Mouse (Mus musculus) frontal cortex, postnatal 10 days (tissue): ENCODE data around the gene Vipr1.
"Not testable (repeated sequence)": the region's sequence is repeated elsewhere in the genome, so short reads cannot be mapped to it uniquely, and the experiment has no call there.

ENCODE experiments used
- DNase-seq, 2 experiments: peaks; one replicate each; pipeline ENCODE4 v3.0.0; 2022; ENCODE audit warnings: low spot score in 2 of 2, mixed read lengths in 1 of 2

Gene Vipr1

DNA sequence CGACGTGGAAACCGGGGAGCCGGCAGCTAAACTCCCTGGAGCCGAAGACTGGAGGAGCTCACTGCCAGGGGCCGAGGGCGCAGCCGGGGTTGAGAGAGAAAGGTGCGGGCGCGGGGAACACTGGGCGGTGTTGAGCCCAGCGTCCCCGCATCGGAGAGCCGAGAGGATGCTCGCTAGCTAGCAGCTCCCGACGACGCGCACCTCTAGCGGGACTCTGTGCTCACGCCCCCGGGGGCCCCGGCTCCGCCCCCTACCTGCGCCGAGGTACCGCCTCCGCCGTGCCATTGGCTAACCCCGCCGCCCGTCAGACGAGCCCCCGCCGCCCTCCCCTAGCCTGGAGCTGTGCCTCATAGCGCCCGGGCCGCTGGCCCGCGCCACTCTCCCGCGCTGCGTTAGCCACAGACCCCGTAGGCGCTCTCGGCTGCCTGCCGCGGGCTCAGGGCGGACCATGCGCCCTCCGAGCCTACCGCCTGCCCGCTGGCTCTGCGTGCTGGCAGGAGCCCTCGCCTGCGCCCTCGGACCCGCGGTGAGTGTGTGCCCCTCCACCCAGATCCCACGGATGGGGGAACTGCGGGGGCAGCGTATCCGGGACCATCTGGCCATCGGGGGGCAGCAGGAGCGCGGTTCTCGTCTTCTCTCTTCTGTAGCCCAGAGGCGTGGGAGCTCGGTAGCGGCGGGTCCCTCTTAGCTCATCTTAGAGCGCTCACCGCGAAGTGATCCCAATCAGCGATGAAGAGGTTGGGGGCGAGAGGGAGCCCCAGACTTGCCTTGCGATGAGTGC is at the start of gene Vipr1:
Gene Vipr1 (plus strand): TSS at position 316 of the 781 bp plus-strand sequence.
- DNase-seq: peak; percentile 76 to 81

DNA sequence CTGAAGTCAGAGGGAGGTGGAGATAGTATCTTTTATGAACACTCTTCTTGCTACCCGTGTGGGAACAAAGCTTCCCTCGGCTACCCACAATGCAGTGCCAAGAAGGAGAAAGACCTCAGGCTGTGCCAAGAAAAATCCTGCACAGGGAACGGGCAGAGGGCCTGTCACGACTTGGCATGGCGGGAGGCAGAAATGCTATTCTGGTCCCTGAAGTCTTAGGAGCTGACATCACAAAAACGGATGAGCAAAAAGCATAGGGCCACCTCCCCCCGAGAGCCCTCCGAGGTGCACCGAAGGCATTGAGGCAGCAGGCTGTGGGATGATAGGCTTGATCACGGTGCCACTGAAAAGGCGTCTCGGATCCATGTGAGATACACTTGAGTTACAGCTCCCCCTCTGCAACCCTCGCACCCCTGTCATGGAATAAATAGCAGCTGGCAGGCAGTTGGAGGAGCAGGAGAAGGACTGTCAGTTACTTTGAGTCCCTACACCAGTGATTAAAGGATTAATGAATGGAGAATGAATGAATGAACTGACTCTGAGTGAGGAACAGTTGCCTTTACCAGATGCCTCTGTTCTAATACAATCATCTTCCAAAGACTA is 49.5 kb upstream of the Vipr1 start:
- no peak for DNase-seq

DNA sequence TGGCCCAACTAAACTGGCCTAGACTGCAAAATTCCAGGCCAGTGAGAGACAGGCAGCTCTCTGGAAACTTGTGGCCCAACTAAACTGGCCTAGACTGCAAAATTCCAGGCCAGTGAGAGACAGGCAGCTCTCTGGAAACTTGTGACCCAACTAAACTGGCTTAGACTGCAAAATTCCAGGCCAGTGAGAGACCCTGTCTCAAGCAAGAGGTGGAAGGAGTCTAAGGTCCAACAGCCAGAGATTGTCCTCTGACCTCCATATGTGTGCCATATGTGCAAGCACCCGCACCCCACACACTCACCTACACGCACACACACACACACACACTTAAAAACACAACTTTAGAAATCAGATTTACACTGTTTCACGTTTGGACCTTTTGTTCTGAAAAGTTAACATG is 48.7 kb upstream of the Vipr1 start:
- not testable (repeated sequence) for DNase-seq

DNA sequence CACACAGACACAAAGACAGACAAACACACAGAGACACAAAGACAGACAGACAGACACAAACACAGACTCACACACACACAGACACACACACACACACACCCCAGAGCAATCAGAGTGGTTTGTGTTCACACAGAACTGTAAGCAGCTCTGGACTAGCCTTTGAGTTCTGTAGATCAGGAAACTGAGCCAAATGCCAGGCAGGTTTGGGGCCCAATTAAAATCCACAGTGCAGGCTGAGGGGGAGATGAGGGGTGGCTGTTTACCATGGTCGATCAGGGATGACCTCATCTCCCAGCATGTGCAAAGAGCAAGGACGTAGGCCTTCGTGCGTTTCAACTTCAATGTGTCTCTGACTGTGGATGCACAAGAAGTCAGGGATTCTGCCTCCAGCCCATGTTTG is 47.7 kb upstream of the Vipr1 start:
- no peak for DNase-seq

DNA sequence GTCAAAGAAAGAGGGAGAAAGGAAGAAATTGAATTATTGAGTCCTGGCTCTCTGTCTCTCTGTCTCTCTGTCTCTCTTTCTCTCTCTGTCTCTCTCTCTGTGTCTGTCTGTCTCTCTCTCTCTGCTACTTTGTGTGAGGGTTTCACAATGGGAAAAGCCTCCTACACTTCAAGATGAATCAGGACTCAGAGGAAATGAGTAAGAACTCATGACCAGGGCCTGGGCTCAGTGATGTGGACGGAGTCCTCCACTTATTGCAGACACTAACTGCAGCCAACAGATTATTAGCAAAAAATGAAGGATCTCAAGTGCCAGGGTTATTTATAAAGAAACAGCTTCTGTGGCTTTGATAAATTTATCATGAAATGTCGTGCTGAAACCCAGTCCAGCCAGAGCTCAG is 44.4 kb upstream of the Vipr1 start:
- DNase-seq: no peak

DNA sequence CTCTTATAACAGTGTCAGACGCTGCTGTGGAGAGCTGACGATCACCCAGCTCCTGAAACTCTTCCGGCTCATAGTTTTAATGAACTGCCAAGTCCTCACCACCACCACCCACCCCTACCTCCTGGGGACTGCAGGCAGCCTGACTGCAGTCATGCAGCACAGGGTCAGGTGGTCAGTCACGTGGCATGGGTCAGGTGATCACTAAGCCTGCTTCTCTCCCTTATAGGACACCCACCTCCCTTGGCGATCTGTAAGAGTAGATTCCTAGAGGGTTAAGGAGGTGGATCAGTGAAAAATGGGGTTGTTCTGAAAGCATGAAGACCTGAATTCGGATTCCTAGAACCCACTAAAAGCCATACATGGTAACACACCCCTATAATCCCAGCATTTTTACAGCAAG is 43.0 kb upstream of the Vipr1 start:
- DNase-seq: no peak

DNA sequence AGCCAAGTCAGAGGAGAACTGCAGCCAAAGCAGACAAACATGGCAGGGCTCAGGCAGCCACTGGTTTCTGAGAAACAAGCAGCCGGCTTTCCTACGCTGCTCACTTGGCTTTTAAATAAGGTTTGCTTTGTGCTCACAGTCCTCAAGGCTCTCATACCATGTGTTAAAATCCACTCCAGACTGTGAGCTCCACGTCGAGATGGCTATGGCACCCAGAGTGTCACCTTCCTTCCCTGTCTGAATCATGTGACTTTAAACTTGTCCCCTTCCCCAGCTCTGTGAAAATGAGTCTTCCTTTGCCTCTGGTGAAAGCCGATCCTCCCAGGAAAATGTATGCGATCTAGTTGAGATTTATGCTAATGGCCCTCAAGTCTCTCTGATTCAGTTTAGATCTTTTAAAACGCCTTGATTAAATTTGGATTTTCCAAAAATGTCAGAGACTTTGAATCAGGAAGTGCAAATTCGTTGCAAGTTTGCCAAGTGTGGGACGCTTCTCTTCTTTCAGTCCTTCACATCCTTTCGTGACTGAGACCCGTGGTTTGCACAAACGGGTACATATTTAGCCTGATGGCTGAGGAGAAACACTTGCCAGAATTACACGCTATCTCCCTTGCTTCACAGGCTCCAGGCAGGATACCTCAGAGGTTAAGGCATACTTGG is 42.2 kb upstream of the Vipr1 start:
- DNase-seq: peak; percentile 31 to 42

DNA sequence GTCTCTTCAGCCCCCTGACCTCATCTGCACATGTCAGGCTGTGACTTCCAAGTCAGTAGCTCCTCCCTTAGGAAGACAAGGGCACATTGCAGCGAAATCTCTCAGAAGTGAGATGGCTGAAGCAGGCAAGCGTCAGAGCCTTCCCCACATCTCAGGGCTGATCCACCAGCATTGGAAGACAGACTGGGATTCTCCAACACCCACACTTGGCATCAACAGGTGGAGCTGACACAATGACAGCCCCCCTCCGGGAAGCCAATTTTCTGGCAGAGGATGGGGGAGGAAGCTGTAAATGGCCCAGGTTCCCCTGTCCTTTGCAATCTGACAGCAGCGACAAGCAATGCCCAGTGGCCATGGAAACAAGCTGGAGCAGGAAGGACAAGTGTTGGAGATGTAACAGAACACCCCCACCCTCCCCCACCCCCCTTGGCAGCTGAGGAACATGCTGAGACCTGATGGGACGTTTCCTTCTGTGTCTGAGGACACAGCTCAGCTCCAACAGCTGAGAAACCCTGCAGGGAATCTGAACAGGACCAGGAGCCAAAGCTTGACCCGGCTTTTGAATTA is 41.6 kb upstream of the Vipr1 start:
- peak; percentile 55 to 79 for DNase-seq

DNA sequence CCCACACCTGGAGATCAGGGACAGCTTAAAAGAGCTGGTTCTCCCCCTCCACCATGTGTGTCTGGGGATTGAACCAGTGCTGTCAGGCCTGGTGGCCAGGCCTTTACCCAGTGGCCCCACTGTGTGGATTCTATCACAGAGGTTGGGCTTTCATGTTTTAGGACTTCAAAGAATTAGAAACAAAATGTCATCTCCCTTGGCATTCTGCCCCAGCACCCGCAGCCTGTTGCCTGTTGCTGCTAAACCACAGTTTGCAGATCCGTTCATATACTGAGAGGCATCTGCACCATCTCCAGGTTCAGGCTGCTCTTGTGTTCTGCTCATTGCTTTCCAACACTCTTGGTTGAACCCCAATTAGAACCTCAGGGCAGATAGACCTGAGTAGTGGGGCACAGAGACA is 40.1 kb upstream of the Vipr1 start:
- DNase-seq: no peak

DNA sequence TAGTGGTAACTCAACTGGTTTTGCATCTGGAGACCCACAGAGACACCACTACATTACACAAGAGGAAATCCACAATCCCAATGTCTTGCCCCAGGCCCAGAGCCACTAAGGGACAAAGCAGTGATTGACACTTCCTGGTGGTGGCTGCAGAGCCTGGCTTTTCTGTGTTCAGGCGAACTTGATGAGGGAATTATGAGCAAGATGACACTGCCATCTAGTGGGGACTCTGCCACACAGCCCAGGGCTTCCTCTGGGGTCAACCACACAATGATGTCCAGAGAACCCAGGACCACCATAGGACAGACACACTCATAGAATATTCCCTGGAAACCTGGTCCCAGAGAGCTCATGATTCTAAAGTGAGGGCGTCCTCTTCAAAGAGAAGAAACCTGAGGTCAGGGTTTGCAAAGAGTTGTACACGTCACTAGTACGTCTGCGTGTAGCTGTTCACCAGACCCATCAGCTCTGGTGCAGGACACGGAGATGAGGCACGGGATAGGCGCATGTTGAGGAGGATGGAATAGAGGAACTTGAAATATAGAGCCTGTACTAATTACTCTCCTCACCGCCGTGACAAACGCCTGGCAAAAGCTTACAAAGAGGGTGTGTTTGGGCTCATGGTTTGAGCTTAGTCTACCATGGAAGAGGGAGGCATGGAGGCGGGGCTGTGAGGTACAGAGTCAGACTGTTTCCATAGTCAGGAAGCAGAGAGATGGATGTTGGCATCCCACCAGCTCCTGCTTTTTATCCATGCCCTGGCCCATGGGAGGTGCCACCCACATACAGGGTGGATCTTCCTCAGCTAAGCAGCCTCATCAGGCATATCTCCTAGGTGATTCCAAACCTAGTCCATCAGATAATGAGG is 36.9 kb upstream of the Vipr1 start:
- DNase-seq: peak; percentile 40 to 73

DNA sequence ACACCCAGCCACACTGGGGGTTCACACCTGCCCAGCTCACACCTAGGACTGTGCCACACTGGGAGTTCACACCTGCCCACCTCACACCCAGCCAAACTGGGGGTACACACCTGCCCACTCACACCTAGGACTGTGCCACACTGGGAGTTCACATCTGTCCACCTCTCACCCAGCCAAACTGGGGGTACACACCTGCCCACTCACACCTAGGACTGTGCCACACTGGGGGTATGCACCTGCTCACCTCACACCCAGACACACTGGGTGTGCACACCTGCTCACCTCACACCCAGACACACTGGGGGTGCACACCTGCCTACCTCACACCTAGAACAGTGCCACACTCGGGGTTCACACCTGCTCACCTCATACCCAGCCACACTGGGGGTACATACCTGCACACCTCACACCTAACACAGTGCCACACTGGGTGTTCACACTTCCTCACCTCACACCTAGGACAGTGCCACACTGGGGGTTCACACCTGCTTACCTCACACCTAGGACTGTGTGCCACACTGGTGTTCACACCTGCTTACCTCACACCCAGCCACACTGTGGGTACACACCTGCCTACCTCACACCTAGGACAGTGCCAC is 35.9 kb upstream of the Vipr1 start:
- no peak for DNase-seq

DNA sequence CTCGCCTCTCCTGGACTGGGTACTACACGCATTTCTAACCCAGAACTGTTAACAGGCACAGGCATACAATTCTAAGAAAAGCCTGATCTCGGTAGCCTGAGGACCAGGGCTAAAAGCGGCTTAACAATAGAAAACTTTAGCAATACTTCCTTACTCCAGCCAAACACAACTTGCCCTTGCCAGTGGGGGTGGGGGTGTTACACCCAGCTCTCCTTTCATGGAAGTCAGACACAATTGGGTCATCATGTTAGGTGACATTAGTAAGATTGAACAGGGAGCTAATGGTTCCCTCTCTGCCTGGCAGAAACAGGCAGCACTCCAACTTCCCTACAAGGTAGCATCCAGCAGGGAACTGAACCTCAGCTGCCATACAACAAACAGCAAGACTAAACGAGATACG is 33.1 kb upstream of the Vipr1 start:
- DNase-seq: no peak

DNA sequence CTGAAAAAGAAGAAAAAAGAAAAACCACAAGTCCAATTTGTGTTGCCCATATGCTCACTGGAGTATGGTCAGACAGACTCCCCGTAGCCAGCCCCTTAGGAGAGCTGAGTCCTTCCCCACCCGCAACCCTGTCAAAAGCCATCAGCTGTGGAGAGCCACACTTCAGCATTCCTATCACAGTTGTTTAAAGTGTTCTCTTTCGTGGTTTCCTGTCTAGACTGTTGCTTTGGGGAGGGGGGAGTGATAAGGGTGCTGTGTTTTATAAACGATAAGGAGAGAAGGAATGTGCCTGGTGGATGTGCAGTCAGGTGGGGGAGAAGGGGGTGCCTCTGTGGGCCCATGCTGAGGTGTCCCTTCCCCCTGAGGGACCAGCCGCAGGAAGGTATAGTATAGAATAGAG is 29.3 kb upstream of the Vipr1 start:
- DNase-seq: no peak

DNA sequence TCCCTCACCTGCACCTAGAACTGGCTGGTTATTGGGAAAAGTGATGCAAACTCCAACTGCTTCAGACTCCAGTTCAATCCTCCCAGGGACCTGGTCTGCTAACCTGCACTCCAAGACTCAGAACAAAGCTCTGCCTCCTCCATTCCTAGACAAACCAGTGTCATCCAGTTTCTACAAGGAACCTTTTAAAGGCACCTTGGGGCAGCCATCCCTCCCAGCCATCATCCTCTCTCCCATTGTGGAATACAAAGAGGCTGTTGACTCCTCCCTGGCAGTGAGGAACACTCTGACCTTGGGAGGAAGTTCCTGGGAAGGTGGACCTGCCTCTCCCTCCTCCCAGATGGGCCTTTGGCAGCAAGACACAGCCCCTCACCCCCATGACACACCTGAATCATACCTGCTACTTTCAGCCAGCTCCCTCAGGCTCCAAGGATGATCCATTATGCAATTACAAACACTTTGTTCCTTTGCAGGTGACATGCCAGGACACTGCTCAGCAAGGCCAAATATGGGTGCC is 28.2 kb upstream of the Vipr1 start:
- DNase-seq: no peak

DNA sequence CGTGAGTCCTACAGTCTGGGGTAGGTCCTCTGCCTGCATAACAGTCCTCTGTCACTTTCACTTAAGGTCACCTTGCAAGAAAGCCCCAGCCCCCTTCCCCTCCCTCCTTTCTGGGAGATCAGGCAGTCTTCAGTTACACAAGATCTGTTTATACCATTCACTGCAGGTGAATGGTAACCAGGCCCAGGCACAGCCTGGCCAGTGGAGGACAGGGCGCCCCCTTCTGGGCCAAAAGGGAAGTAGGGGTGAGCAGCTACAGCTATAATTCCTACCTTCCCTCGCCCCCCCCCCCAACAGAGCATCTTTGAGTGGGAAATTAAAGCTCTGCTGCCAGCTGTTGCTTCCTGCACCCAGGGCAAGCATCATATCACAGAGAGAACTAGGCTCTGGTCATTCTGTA is 26.0 kb upstream of the Vipr1 start:
- DNase-seq: no peak

DNA sequence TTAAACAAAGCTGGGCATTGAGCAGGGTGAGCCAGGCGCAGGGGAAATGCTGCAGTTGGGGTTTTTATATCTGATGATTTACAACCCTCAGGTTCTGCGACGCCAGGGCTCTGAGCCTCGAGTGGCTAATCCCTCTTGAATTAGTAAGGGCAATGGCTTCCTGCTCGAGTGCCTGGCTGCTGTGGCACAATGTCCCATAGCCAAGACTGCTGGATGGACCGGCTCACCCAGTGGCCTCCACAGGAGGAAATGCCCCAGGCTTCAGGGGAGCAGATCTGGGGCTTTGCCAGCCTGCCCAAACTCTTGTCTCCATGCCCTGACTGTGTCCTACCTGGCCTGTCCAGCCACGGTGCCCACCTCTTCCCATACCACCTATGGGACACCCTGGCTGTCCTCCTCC is 23.1 kb upstream of the Vipr1 start:
- no peak for DNase-seq

DNA sequence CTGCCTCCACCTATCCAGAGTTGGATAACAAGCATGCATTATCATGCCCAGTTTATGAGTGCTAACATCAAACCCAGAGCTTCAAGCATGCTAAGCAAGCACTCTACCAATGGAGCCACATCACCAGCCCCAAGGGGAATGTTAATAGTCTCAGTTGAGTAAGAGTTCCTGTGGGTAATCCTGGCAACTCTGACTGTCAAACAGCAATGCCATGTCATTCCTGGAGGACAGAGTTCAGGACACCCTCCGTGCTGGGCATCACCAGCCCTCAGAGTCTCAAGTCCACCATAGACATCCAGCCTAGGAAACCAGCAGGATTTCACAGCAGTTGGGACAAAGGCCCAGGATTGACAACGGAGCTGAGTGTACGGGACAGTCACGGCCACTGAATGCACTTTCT is 19.3 kb upstream of the Vipr1 start:
- DNase-seq: no peak

DNA sequence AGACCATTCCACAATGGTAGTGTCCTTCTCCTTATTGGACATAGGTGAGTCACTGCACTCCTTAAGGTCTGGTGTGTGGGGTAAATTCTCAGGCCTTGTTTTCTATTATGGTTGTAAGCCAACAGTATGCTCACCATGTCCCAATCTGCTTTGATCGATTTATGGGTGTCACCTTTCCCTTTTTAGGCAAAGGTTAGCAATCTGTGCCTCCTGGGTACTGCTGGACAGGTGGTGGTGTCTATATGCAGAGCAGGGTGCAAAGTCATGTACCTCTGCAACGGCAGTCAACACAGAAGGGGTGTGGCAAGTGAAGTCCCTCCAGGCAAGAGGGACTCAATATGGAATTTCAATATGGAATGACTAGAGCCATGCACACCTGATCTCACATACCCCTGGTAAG is 17.6 kb upstream of the Vipr1 start:
- DNase-seq: no peak

DNA sequence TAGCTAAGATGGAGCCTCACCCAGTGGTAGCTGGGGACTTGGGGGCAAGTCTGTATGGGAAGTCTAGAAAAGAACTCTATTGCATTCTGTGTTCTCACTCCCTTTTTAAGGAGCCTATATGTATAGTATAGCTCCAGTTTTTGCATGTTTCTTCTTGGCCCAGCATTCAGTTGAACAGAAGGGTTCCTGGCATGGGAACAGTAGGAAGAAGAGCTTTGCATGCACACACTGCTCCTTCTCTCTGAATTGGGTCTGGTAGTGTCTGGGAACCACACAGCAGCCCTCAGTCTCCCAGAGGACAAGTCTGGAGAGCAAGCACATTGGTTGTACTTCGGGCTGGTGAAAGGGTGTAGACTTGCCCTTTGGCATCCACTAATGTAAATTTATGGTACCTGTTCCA is 11.9 kb upstream of the Vipr1 start:
- no peak for DNase-seq

DNA sequence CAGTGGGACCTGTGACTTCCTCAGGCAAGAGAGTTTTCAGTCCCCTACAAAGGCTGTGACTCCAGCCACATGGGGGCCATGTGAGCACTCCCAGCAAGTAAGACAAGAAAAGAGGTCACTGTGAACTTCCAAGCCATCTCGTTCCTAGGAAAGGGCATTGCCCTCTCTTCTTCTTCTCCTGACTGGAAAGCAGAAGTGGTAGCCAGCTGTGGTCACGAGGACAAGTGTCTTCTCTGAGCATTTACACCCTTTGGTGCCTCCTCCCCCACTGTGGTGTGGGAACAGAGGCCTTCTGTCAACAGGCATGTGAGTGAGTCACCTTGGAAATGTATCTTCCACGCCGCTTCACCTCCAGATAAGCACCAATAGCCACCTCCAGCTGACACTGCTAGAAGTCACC is 10.6 kb upstream of the Vipr1 start:
- DNase-seq: no peak

DNA sequence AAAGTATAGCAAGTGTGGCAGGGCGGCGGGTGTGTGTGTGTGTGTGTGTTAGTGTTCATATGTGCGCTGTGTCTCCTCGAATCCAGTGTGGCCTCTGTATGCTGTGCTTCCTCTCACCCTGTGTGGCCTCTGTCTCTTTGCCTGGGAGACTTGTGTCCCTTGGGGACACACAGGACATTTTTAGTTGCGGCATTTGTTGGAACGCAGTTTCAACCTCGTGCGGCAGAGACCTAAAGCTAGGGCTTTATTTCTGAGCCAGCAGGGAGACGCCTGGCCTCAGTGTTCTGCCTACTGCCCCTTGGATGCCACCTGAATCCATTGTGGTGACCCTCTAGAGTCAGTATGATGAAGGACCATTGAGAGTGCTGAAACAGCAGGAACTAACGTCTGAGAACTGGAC is 9.6 kb upstream of the Vipr1 start:
- no peak for DNase-seq
